Mouse (Mus musculus) MEL (cell line): ENCODE results near the gene Coasy. TPM values are rescaled to one million over a fixed set of nuclear protein-coding genes. Genes with fewer than 3 reads are reported as not detected.

ENCODE experiments used
- DNase-seq: peaks from one replicate; pipeline ENCODE4 v3.0.0; 2011; ENCODE audit warnings: low read depth, low spot score
- H3K27ac ChIP-seq: 2 replicates; pipeline ENCODE4 v1.5.1; 2012; ENCODE audit warnings: low read depth, mild to moderate bottlenecking, control low read depth, low read length, moderate library complexity; ENCODE audit not compliant: control insufficient read depth
- H3K27me3 ChIP-seq, 2 experiments: fragments of 150-350 bp in 1 of 2; sonication (generic) in 1 of 2; 2 replicates each; pipeline ENCODE4 v1.6.1; 2012; ENCODE audit warnings: low read length in 2 of 2, mild to moderate bottlenecking in 2 of 2, improper control_type of control experiment in 1 of 2, moderate library complexity in 1 of 2; ENCODE audit not compliant: insufficient read depth in 2 of 2, control insufficient read depth in 1 of 2
- H3K36me3 ChIP-seq, 2 experiments: 2 replicates each; pipeline ENCODE4 v1.6.1; 2012 to 2014; ENCODE audit warnings: low read length in 2 of 2, improper control_type of control experiment in 1 of 2, inconsistent platforms in 1 of 2, mild to moderate bottlenecking in 1 of 2; ENCODE audit not compliant: insufficient read depth in 2 of 2, control insufficient read depth in 1 of 2
- H3K4me1 ChIP-seq, 2 experiments: fragments of 150-350 bp in 1 of 2; sonication (generic) in 1 of 2; 2 replicates each; pipeline ENCODE4 v1.6.1; 2012; ENCODE audit warnings: low read length in 2 of 2, improper control_type of control experiment in 1 of 2, mild to moderate bottlenecking in 1 of 2; ENCODE audit not compliant: insufficient read depth in 2 of 2, control insufficient read depth in 1 of 2
- H3K4me3 ChIP-seq, 2 experiments: fragments of 150-350 bp in 1 of 2; sonication (generic) in 1 of 2; 2 replicates each; pipeline ENCODE4 v1.5.1; 2012; ENCODE audit warnings: low read depth in 2 of 2, low read length in 2 of 2, mild to moderate bottlenecking in 2 of 2, moderate library complexity in 2 of 2, control low read depth in 1 of 2, improper control_type of control experiment in 1 of 2; ENCODE audit not compliant: control insufficient read depth in 1 of 2, insufficient read depth in 1 of 2
- H3K79me2 ChIP-seq: 2 replicates; pipeline ENCODE4 v1.6.1; 2012; ENCODE audit warnings: mild to moderate bottlenecking, low read length, moderate library complexity; ENCODE audit not compliant: control insufficient read depth, poor library complexity, insufficient read depth
- H3K9ac ChIP-seq: 2 replicates; pipeline ENCODE4 v1.6.1; 2012; ENCODE audit warnings: low read depth, mild to moderate bottlenecking, control low read depth, low read length, moderate library complexity; ENCODE audit not compliant: control insufficient read depth, poor library complexity, severe bottlenecking
- H3K9me3 ChIP-seq: fragments of 150-350 bp; sonication (generic); replicated peaks from 2 replicates; pipeline ENCODE4 v1.6.1; 2012; ENCODE audit warnings: mild to moderate bottlenecking, low read length, improper control_type of control experiment, moderate library complexity; ENCODE audit not compliant: insufficient read depth
- CHD1 ChIP-seq: IDR thresholded peaks from 2 replicates; pipeline ENCODE4 v1.6.1; 2012; ENCODE audit warnings: low read depth, mild to moderate bottlenecking, inconsistent platforms, low read length, improper control_type of control experiment
- CTCF ChIP-seq, 3 experiments: IDR thresholded peaks in 2 of 3; conservative IDR thresholded peaks in 1 of 3; 2 replicates each; pipeline ENCODE4 v1.5.1; 2011 to 2012; ENCODE audit warnings: low read length in 3 of 3, low read depth in 2 of 3, mild to moderate bottlenecking in 2 of 3, improper control_type of control experiment in 1 of 3, inconsistent platforms in 1 of 3, mixed read lengths in 1 of 3, moderate library complexity in 1 of 3; ENCODE audit not compliant: control insufficient read depth in 1 of 3, insufficient read depth in 1 of 3, poor library complexity in 1 of 3, severe bottlenecking in 1 of 3
- E2F4 ChIP-seq: IDR thresholded peaks from 2 replicates; pipeline ENCODE4 v1.6.1; 2011; ENCODE audit warnings: low read depth, low read length, improper control_type of control experiment, borderline replicate concordance
- ELF1 ChIP-seq: IDR thresholded peaks from 2 replicates; pipeline ENCODE4 v1.6.1; 2014; ENCODE audit warnings: low read depth, mild to moderate bottlenecking, inconsistent platforms, low read length, improper control_type of control experiment, moderate library complexity
- ETS1 ChIP-seq: IDR thresholded peaks from 2 replicates; pipeline ENCODE4 v1.6.1; 2012; ENCODE audit warnings: low read depth, mild to moderate bottlenecking, inconsistent platforms, low read length, improper control_type of control experiment, moderate library complexity
- GABPA ChIP-seq: IDR thresholded peaks from 2 replicates; pipeline ENCODE4 v1.6.1; 2012; ENCODE audit warnings: low read depth, mild to moderate bottlenecking, inconsistent platforms, low read length, improper control_type of control experiment, moderate library complexity
- HCFC1 ChIP-seq: IDR thresholded peaks from 2 replicates; pipeline ENCODE4 v1.6.1; 2012; ENCODE audit warnings: low read depth, mild to moderate bottlenecking, inconsistent platforms, low read length, improper control_type of control experiment, moderate library complexity
- KAT2A ChIP-seq: conservative IDR thresholded peaks from 2 replicates; pipeline ENCODE4 v1.6.1; 2012; ENCODE audit warnings: low read depth, low read length, improper control_type of control experiment, inconsistent platforms
- MXI1 ChIP-seq: IDR thresholded peaks from 2 replicates; pipeline ENCODE4 v1.6.1; 2011; ENCODE audit warnings: mild to moderate bottlenecking, low read depth, low read length, improper control_type of control experiment
- MYC ChIP-seq: IDR thresholded peaks from 2 replicates; pipeline ENCODE4 v1.6.1; 2011; ENCODE audit warnings: low read depth, mild to moderate bottlenecking, low read length, improper control_type of control experiment, moderate library complexity
- NELFE ChIP-seq: IDR thresholded peaks from 2 replicates; pipeline ENCODE4 v1.6.1; 2011; ENCODE audit warnings: low read depth, low read length, improper control_type of control experiment
- POLR2A ChIP-seq, 2 experiments: IDR thresholded peaks; 2 replicates each; pipeline ENCODE4 v1.6.1; 2011 to 2012; ENCODE audit warnings: low read length in 2 of 2, mild to moderate bottlenecking in 2 of 2, control low read depth in 1 of 2, improper control_type of control experiment in 1 of 2, low read depth in 1 of 2, moderate library complexity in 1 of 2; ENCODE audit not compliant: control insufficient read depth in 1 of 2, insufficient read depth in 1 of 2, poor library complexity in 1 of 2
- POLR2AphosphoS2 ChIP-seq: IDR thresholded peaks from 2 replicates; pipeline ENCODE4 v1.6.1; 2011; ENCODE audit warnings: low read length, improper control_type of control experiment
- SIN3A ChIP-seq: IDR thresholded peaks from 2 replicates; pipeline ENCODE4 v1.6.1; 2012; ENCODE audit warnings: low read length, improper control_type of control experiment, inconsistent platforms
- SMC3 ChIP-seq: IDR thresholded peaks from 2 replicates; pipeline ENCODE4 v1.6.1; 2011; ENCODE audit warnings: low read depth, low read length, improper control_type of control experiment
- TCF12 ChIP-seq: IDR thresholded peaks from 2 replicates; pipeline ENCODE4 v1.6.1; 2014; ENCODE audit warnings: low read depth, mild to moderate bottlenecking, inconsistent platforms, low read length, improper control_type of control experiment, moderate library complexity
- UBTF ChIP-seq: IDR thresholded peaks from 2 replicates; pipeline ENCODE4 v1.6.1; 2012; ENCODE audit warnings: low read depth, mild to moderate bottlenecking, inconsistent platforms, low read length, improper control_type of control experiment, moderate library complexity, borderline replicate concordance; ENCODE audit not compliant: insufficient read depth
- USF1 ChIP-seq: IDR thresholded peaks from 2 replicates; pipeline ENCODE4 v1.6.1; 2014; ENCODE audit warnings: low read depth, mild to moderate bottlenecking, inconsistent platforms, low read length, improper control_type of control experiment, moderate library complexity
- USF2 ChIP-seq, 2 experiments: IDR thresholded peaks; 2 replicates each; pipeline ENCODE4 v1.6.1; 2011 to 2012; ENCODE audit warnings: improper control_type of control experiment in 2 of 2, low read length in 2 of 2, borderline replicate concordance in 1 of 2, inconsistent platforms in 1 of 2, low read depth in 1 of 2, mild to moderate bottlenecking in 1 of 2; ENCODE audit not compliant: insufficient read depth in 1 of 2
- ZNF384 ChIP-seq: IDR thresholded peaks from 2 replicates; pipeline ENCODE4 v1.6.1; 2012; ENCODE audit warnings: low read depth, mild to moderate bottlenecking, inconsistent platforms, low read length, improper control_type of control experiment
- polyA plus RNA-seq, 2 experiments: library from polyadenylated mRNA; stranded (reverse) in 1 of 2; unstranded in 1 of 2; fragments of >175 nt in 1 of 2; fragments of >200 nt in 1 of 2; gene quantifications; 2 replicates each; pipeline versions ENCODE4 v1.2.1 to v1.2.4; 2012; ENCODE audit warnings: low replicate concordance in 2 of 2, low read depth in 1 of 2; ENCODE audit not compliant: insufficient read length in 2 of 2, insufficient read depth in 1 of 2, missing spikeins in 1 of 2
- total RNA-seq: library from RNA; depleted of rRNA; stranded (reverse); fragments of 300-350 nt; gene quantifications from 2 replicates; pipeline ENCODE4 v1.2.3, GENCODE M21; 2012

The Coasy gene
- total and polyA plus RNA-seq, 3 experiments: 34.8 to 44.2 TPM; not detected in 1

DNA sequence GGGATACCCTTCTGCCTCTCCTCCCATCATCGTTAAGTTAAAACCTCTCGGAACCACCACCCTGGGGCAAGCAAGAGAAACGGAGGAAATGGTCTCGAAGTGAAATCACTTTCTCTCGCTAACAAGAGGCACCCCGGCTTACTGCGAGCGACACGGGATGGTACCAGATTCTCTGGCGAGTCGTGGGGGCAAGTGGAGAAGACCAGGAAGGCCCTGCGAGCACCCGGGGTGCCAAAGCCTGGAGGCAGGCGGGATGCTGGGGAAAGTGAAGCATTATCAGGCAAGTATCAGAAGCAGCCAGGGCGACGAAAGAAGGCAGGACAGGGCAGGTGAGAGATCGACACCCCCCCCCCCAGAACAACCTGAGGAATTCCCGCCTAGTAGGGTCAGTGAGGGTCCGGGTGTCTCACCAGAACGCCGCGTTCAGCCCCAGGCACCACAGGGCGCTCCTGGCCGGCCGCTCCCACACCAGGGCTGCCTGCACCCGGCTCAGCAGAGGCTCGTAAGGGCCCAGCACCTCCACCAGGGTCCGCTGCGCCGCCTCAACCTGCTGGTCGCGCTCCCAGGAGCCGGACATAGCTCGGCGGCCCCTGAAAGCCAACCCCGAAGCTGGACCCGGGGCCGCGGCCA, 36.9 kb downstream of the Coasy start:
- DNase-seq: peak; percentile 55
- TF ChIP-seq ELF1 (no peak), MYC (no peak), NELFE (no peak), HCFC1 (no peak), E2F4 (no peak), MXI1 (peak; percentile 46), POLR2A (IDR thresholded peaks at IDR 0.05; ENCODE audit: control insufficient read depth in 1 of 2, insufficient read depth in 1 of 2, low read depth in 1 of 2, low read length in 2 of 2, poor library complexity in 1 of 2) (peak in 1 of 2 experiments; percentile 96; a peak in 2 of 4 replicates), UBTF (0 out of 2 replicates have a peak, but pooled peaks have one; percentile 84), ZNF384 (no peak), TCF12 (no peak), USF1 (no peak), SMC3 (no peak), ETS1 (no peak), KAT2A (no peak), CHD1 (no peak; the same call in 1 of the 2 replicates), GABPA (no peak), USF2 (IDR thresholded peaks at IDR 0.05; ENCODE audit: borderline replicate concordance in 1 of 2, insufficient read depth in 1 of 2, low read depth in 1 of 2, low read length in 2 of 2) (no peak), CTCF (IDR thresholded peaks at IDR 0.05 in 2 of 3, conservative IDR thresholded peaks at IDR 0.05 in 1 of 3; ENCODE audit: control insufficient read depth in 1 of 3, insufficient read depth in 1 of 3, low read depth in 2 of 3, low read length in 3 of 3, poor library complexity in 1 of 3, severe bottlenecking in 1 of 3) (0 out of 6 replicates have a peak, but pooled peaks of 1 of the 3 experiments have one; percentile 2), POLR2AphosphoS2 (no peak), SIN3A (no peak)
- peak overlapping the region; percentile 37 for H3K27ac ChIP-seq
- no peaks in the 10 kb centered on the region for H3K27me3 ChIP-seq
- peaks cover 2 to 26% of the 10 kb centered on the region in 2 experiments; a peak in 3 of 4 replicates for H3K36me3 ChIP-seq
- peaks cover 11 to 16% of the 10 kb centered on the region in 2 experiments for H3K4me1 ChIP-seq
- H3K4me3 ChIP-seq: peak overlapping the region; percentile 77 to 84
- no peaks in the 10 kb centered on the region for H3K9me3 ChIP-seq
- peak overlapping the region; percentile 83 for H3K9ac ChIP-seq
- peaks cover 43% of the 10 kb centered on the region for H3K79me2 ChIP-seq
